Mouse (Mus musculus) embryo, embryonic 10 days (tissue): ENCODE results near the gene Fabp7.

ENCODE experiments used
- DNase-seq: peaks from one replicate; pipeline ENCODE4 v3.0.0-alpha.2; 2015; ENCODE audit warnings: low spot score

Gene Fabp7

GRCm38 (mm10) chr10:57807754-57808153 lies 23.1 kb downstream of the Fabp7 start:
- no peak for DNase-seq

- DNase-seq: no peak
Measured at GRCm38 (mm10) chr10:57812161-57812856, 27.6 kb downstream of the Fabp7 start.

- DNase-seq: no peak
Measured at GRCm38 (mm10) chr10:57814295-57814694, 29.6 kb downstream of the Fabp7 start.

- DNase-seq: no peak
Measured at GRCm38 (mm10) chr10:57815869-57816268, 31.2 kb downstream of the Fabp7 start.

- no peak for DNase-seq
Measured at GRCm38 (mm10) chr10:57819209-57819608, 34.5 kb downstream of the Fabp7 start.

- DNase-seq: peak; percentile 83
Measured at GRCm38 (mm10) chr10:57822473-57822872, 37.8 kb downstream of the Fabp7 start.

GRCm38 (mm10) chr10:57828649-57829048 lies 44.0 kb downstream of the Fabp7 start:
- DNase-seq: peak; percentile 71

- DNase-seq: no peak
Measured at GRCm38 (mm10) chr10:57829621-57830020, 44.9 kb downstream of the Fabp7 start.

- no peak for DNase-seq
Measured at GRCm38 (mm10) chr10:57835094-57835493, 50.4 kb downstream of the Fabp7 start.

GRCm38 (mm10) chr10:57835982-57836381 lies 51.3 kb downstream of the Fabp7 start:
- no peak for DNase-seq
